Mouse (Mus musculus) ovary, adult 2 months (tissue): ENCODE data around the gene Capza3. TPM values are rescaled to one million over a fixed set of nuclear protein-coding genes. Genes with fewer than 3 reads are reported as not detected.

Experiments used
- polyA plus RNA-seq: library from polyadenylated mRNA; depleted of rRNA; stranded (reverse); fragments of >200 nt; gene quantifications from 2 replicates; pipeline ENCODE4 v1.2.3, GENCODE M21; 2012; rRNA removed

Capza3 gene
- not detected in 2 replicates for polyA plus RNA-seq

GRCm38 (mm10) chr6:140040952-140041351 is at the start of gene Capza3:
Gene Capza3 (plus strand): TSS chr6:140041252.

GRCm38 (mm10) chr6:140041357-140041756 is 305 bp downstream of the Capza3 start, which contains the start of gene Plcz1:
Gene Plcz1 (minus strand): TSS chr6:140041457.

Other genes starting within 250 kb of the Capza3 start
- not detected in 2 replicates for gene Plcz1, start 205 bp downstream of the Capza3 start, polyA plus RNA-seq